Mouse (Mus musculus): ENCODE data around the gene Aspdh.

DNA sequence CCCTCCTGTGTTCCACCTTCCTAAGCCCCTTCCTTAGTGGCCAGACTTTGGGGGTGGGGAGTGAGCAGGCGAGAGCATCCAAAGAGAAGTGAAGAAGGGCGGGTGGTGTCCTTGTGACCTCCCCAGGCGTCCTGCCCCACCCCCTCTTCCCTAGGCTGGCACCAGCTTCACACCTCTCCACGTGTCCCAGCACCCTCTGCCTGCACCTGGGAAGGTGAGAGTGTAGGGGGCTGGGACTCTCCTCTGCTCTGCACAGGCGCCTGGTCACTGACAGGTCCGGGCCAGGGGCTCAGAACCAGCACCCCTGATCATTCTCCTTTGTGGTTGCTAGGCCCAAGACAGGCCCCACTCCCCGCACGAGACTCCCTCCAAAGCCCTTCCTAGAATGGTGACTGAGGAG lies 37.5 kb upstream of the Aspdh start:
- no peak for TF ChIP-seq CTCF (IDR thresholded peaks at IDR 0.05; ENCODE audit: low read depth, low read length)
- TF ChIP-seq POLR2A (IDR thresholded peaks at IDR 0.05; ENCODE audit: insufficient read depth, low read length): no peak
- TF ChIP-seq EP300 (IDR thresholded peaks at IDR 0.05; ENCODE audit: insufficient read depth, low read depth, low read length): no peak

Data from ES-Bruce4 (cell line).